Mouse (Mus musculus) heart, postnatal 10 days (tissue): ENCODE measurements around the gene Rpl36al. TPM values are rescaled to one million over a fixed set of nuclear protein-coding genes. Genes with fewer than 3 reads are reported as not detected.
A peak's percentile ranks its signal among the peaks of the same experiment; 100 is the strongest.
"Not testable (repeated sequence)": the region's sequence is repeated elsewhere in the genome, so short reads cannot be mapped to it uniquely, and the experiment has no call there.

ENCODE experiments used
- DNase-seq, 2 experiments: peaks; one replicate each; pipeline ENCODE4 v3.0.0; 2021
- intact Hi-C: fragments of 180-260 bp; cut with DNase I; formaldehyde crosslinking; loops from one replicate; pipeline ENCODE4 v1.15.1; 2025
- microRNA-seq, 2 experiments: library from miRNA; unstranded; fragments of <30 nt; microRNA quantifications; one replicate each; pipeline ENCODE4 v1.2.0; 2022
- total RNA-seq, 2 experiments: library from RNA; stranded (reverse); gene quantifications; 2 replicates each; pipeline ENCODE4 v1.2.3; 2021

The Rpl36al gene
- total RNA-seq, 2 experiments from 2014 or later, result 259 to 277 TPM

GRCm38 (mm10) chr12:69160677-69161076, 23.2 kb downstream of the Rpl36al start:
- DNase-seq, intact Hi-C loops: not testable (repeated sequence)

- intact Hi-C loops, result no loop called here
- peak; percentile 40 to 58 for DNase-seq
Observed at GRCm38 (mm10) chr12:69159578-69159940, 24.3 kb downstream of the Rpl36al start.

GRCm38 (mm10) chr12:69158765-69159577, 24.9 kb downstream of the Rpl36al start, which contains the start of gene Rps29:
Gene Rps29, minus strand, starts transcription at chr12:69159186.
- intact Hi-C loops, result not testable (repeated sequence)
- DNase-seq, result peak; percentile 98

GRCm38 (mm10) chr12:69158366-69158764, 25.5 kb downstream of the Rpl36al start:
- no peak for DNase-seq
- intact Hi-C loops, result no loop called here

- intact Hi-C loops, result no loop called here
- DNase-seq, result no peak
Observed at GRCm38 (mm10) chr12:69157107-69157506, 26.8 kb downstream of the Rpl36al start.

GRCm38 (mm10) chr12:69156436-69156835, 27.4 kb downstream of the Rpl36al start:
- DNase-seq, result no peak
- intact Hi-C loops, result no loop called here

GRCm38 (mm10) chr12:69155923-69156322, 28.0 kb downstream of the Rpl36al start:
- no peak for DNase-seq
- intact Hi-C loops, result no loop called here

- no peak for DNase-seq
- intact Hi-C loops, result no loop called here
Observed at GRCm38 (mm10) chr12:69150049-69150448, 33.8 kb downstream of the Rpl36al start.

GRCm38 (mm10) chr12:69147166-69147735, 36.6 kb downstream of the Rpl36al start:
- intact Hi-C loops, result no loop called here
- peak; percentile 26 to 35 for DNase-seq

- DNase-seq, result no peak
- intact Hi-C loops, result no loop called here
Observed at GRCm38 (mm10) chr12:69143460-69143859, 40.4 kb downstream of the Rpl36al start.

GRCm38 (mm10) chr12:69139841-69140240, 44.0 kb downstream of the Rpl36al start:
- intact Hi-C loops, result no loop called here
- DNase-seq, result no peak

- DNase-seq, result no peak
- intact Hi-C loops, result no loop called here
Observed at GRCm38 (mm10) chr12:69139201-69139600, 44.7 kb downstream of the Rpl36al start.

Small RNA genes within 50 kb of the gene (microRNA-seq; reads per million reads assigned to microRNA genes)
- 0 reads per million in 2 experiments for gene Gm47287
- 0.35 to 3.3 reads per million in 2 experiments for gene Gm47295

Other genes starting within 250 kb of the Rpl36al start
- 1,000 to 10,000 TPM; 1,683 to 1,690 TPM for gene Rps29, start 24.9 kb downstream of the Rpl36al start, total RNA-seq
- 1 to 10 TPM; 1.4 to 2.0 TPM for gene Lrr1, start 15.3 kb downstream of the Rpl36al start, total RNA-seq
- gene Mgat2, start 74 bp upstream of the Rpl36al start, total RNA-seq, result 10 to 100 TPM; 27.8 to 32.4 TPM
- 1 to 10 TPM; 4.9 to 6.6 TPM for gene Gm49383, start 13.0 kb upstream of the Rpl36al start, total RNA-seq
- gene Dnaaf2, start 14.3 kb upstream of the Rpl36al start, total RNA-seq, result 1 to 10 TPM in 1 of 2 experiments, under 1 TPM in 1; 0.57 to 1.2 TPM
- gene Gm49384, start 20.2 kb upstream of the Rpl36al start, total RNA-seq, result 1 to 10 TPM; 5.9 to 6.2 TPM
- gene Pole2, start 44.1 kb upstream of the Rpl36al start, total RNA-seq, result 1 to 10 TPM; 3.0 to 5.2 TPM
- gene Klhdc1, start 57.1 kb upstream of the Rpl36al start, total RNA-seq, result 10 to 100 TPM; 13.1 to 17.8 TPM
- 100 to 1,000 TPM in 1 of 2 experiments, 10 to 100 TPM in 1; 98.4 to 101 TPM for gene Klhdc2, start 112.6 kb upstream of the Rpl36al start, total RNA-seq
- 10 to 100 TPM; 29.1 to 32.4 TPM for gene Nemf, start 173.1 kb upstream of the Rpl36al start, total RNA-seq
- gene Arf6, start 188.1 kb upstream of the Rpl36al start, total RNA-seq, result 10 to 100 TPM; 77.1 to 81.6 TPM
- 1 to 10 TPM in 1 of 2 experiments, under 1 TPM in 1; 0.89 to 1.2 TPM for gene Gm9887, start 188.4 kb upstream of the Rpl36al start, total RNA-seq